In the genomic region with DNA sequence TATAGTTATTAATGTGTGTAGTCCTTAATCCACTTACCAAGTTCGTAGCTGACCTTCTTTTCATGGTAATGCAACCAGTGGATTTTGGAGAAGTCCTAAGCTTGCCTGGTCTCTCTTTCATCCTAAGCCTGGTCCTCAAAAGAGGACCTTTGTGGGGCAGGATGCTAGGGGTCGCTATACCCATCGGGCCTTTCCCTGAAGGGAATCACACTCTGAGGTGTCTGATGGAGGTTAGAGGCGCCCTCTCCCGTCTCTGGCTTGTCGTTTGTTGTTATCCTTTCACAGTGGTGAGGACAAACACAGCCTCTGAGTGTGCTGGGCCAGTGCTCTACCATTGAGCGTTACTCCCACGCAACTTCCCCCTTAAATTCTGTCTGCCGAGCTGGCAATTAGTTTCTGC, we compare ENCODE assay signal across 33 mouse cellular contexts. TPM values are rescaled to one million over a fixed set of nuclear protein-coding genes. Genes with fewer than 3 reads are reported as not detected.
DNase-seq lines count a peak whose midpoint lies in the region; ATAC-seq and TF ChIP-seq lines count a peak whose summit lies in the region.
"Had no signal": no experiment of that assay in that cellular context is flagged by ENCODE, and none has a peak within 500 bp of the region (broad histone marks: within the 10 kb centered on the region; RNA-seq: fewer than 3 reads in every experiment).

No protein-coding gene starts in this region.

- H3K4me3 ChIP-seq in kidney, postnatal 0 days (replicated peaks; ENCODE audit: low read depth, low read length): no peak overlapping the region
- H3K4me3 ChIP-seq in ES-Bruce4 (ENCODE audit: low read depth, low read length) (no peak overlapping the region), ES-E14 (ENCODE audit: insufficient read depth in 1 of 2, low read depth in 1 of 2, low read length in 2 of 2, poor library complexity in 1 of 2, severe bottlenecking in 1 of 2) (no peak overlapping the region)
- H3K4me3 ChIP-seq in thymus, adult 2 months (ENCODE audit: control insufficient read depth, insufficient read depth, low read length): no peak overlapping the region
- H3K4me3 ChIP-seq: embryonic facial prominence, embryonic 12.5 days; erythroblast, embryonic 14.5 days; forebrain, embryonic 12.5 days; hindbrain, embryonic 12.5 days; intestine, embryonic 15.5 days; limb, embryonic 10.5 days; limb, embryonic 15.5 days; midbrain, embryonic 15.5 days; neural tube, embryonic 12.5 days had no signal

- H3K36me3 ChIP-seq in kidney, postnatal 0 days (ENCODE audit: insufficient read depth, low read length): peaks cover 26% of the 10 kb centered on the region
- H3K36me3 ChIP-seq in ES-Bruce4 (ENCODE audit: control insufficient read depth, insufficient read depth, low read length, poor library complexity, severe bottlenecking): peaks cover 2% of the 10 kb centered on the region; the same call in 1 of the 2 replicates
- H3K36me3 ChIP-seq in ES-E14 (ENCODE audit: control insufficient read depth, insufficient read depth, low read length, poor library complexity, severe bottlenecking): peaks cover 7% of the 10 kb centered on the region
- H3K36me3 ChIP-seq in thymus, adult 2 months (ENCODE audit: control insufficient read depth, insufficient read depth, low read length): peaks cover 38% of the 10 kb centered on the region

- no peak for DNase-seq in kidney, postnatal 0 days (ENCODE audit: low spot score)
- no peak for DNase-seq in kidney, adult 11 months
- peak; percentile 6 for DNase-seq in ES-E14 (ENCODE audit: low read depth, low spot score)
- peak; percentile 70 for DNase-seq in brain, adult 2 months (ENCODE audit: low read depth, low spot score)
- DNase-seq in right cerebral cortex, postnatal 25 days: no peak
- DNase-seq in thymus, adult 2 months: no peak
- DNase-seq: adrenal gland, postnatal 10 days; B cell, adult 2 months; cerebellum, adult 11-12 months; cerebellum, adult 9-11 months; gastrocnemius, postnatal 25 days; heart, adult 11 months; heart, postnatal 36 days; kidney, adult 8-10 months; kidney, postnatal 10 days; lung, embryonic 14.5 days; lung, postnatal 14 days; right cerebral cortex, adult 18-20 months; right cerebral cortex, postnatal 4 days; thymus, postnatal 4 days had no signal

- no peak overlapping the region for H3K27ac ChIP-seq in kidney, postnatal 0 days
- no peak overlapping the region for H3K27ac ChIP-seq in ES-Bruce4 (ENCODE audit: insufficient read depth, low read length)
- H3K27ac ChIP-seq in ES-E14 (ENCODE audit: insufficient read depth, low read depth, low read length, poor library complexity, severe bottlenecking): no peak overlapping the region
- no peak overlapping the region for H3K27ac ChIP-seq in thymus, adult 2 months (ENCODE audit: control insufficient read depth, insufficient read depth, low read length)
- H3K27ac ChIP-seq: embryonic facial prominence, embryonic 12.5 days; forebrain, embryonic 12.5 days; hindbrain, embryonic 12.5 days; hindbrain, postnatal 0 days; intestine, embryonic 15.5 days; limb, embryonic 10.5 days; limb, embryonic 15.5 days; liver, embryonic 14.5 days; midbrain, embryonic 15.5 days; neural tube, embryonic 12.5 days had no signal

- TF ChIP-seq POLR2A in ES-Bruce4 (IDR thresholded peaks at IDR 0.05; ENCODE audit: insufficient read depth, low read length): no peak
- TF ChIP-seq POLR2A in thymus, adult 2 months (IDR thresholded peaks at IDR 0.05; ENCODE audit: control insufficient read depth, extremely low read depth, insufficient read depth, low read length, poor library complexity): no peak

- no peaks in the 10 kb centered on the region; the same call in 1 of the 2 replicates for H3K4me1 ChIP-seq in kidney, postnatal 0 days (replicated peaks; ENCODE audit: insufficient read depth, low read length)
- H3K4me1 ChIP-seq in ES-Bruce4 (ENCODE audit: control insufficient read depth, insufficient read depth, low read length) (no peaks in the 10 kb centered on the region), ES-E14 (ENCODE audit: control insufficient read depth in 2 of 2, insufficient read depth in 2 of 2, low read length in 2 of 2, poor library complexity in 1 of 2) (0 out of 4 replicates have a peak, but pooled peaks cover 0 to 2% of the 10 kb centered on the region in 2 experiments)
- H3K4me1 ChIP-seq in thymus, adult 2 months (replicated peaks; ENCODE audit: control insufficient read depth, insufficient read depth, low read length): peaks cover 2% of the 10 kb centered on the region; the same call in 1 of the 2 replicates

- no peak for TF ChIP-seq EP300 in ES-Bruce4 (IDR thresholded peaks at IDR 0.05; ENCODE audit: insufficient read depth, low read depth, low read length)

- no peak overlapping the region for H3K9ac ChIP-seq in kidney, postnatal 0 days (ENCODE audit: low read depth, low read length)
- H3K9ac ChIP-seq in ES-Bruce4 (ENCODE audit: low read depth, poor library complexity, severe bottlenecking) (no peak overlapping the region), ES-E14 (ENCODE audit: insufficient read depth, low read depth, low read length, poor library complexity, severe bottlenecking) (no peak overlapping the region)
- H3K9ac ChIP-seq: embryonic facial prominence, embryonic 12.5 days; forebrain, embryonic 12.5 days; hindbrain, embryonic 12.5 days; intestine, embryonic 15.5 days; limb, embryonic 15.5 days; liver, embryonic 14.5 days; lung, embryonic 14.5 days; midbrain, embryonic 15.5 days; neural tube, embryonic 12.5 days had no signal

- no peaks in the 10 kb centered on the region for H3K9me3 ChIP-seq in kidney, postnatal 0 days (replicated peaks; ENCODE audit: low read length)
- H3K9me3 ChIP-seq in ES-Bruce4 (replicated peaks; ENCODE audit: control insufficient read depth, insufficient read depth, low read length, poor library complexity, severe bottlenecking) (no peaks in the 10 kb centered on the region; the same call in 1 of the 2 replicates), ES-E14 (ENCODE audit: control insufficient read depth, insufficient read depth, low read depth, low read length) (no peaks in the 10 kb centered on the region)
- H3K9me3 ChIP-seq: embryonic facial prominence, embryonic 12.5 days; forebrain, embryonic 12.5 days; hindbrain, embryonic 12.5 days; intestine, embryonic 15.5 days; limb, embryonic 10.5 days; limb, embryonic 15.5 days; midbrain, embryonic 15.5 days; neural tube, embryonic 12.5 days had no signal

- H3K4me2 ChIP-seq in kidney, postnatal 0 days (ENCODE audit: low read length): no peak overlapping the region
- H3K4me2 ChIP-seq: embryonic facial prominence, embryonic 12.5 days; forebrain, embryonic 12.5 days; heart, embryonic 11.5 days; hindbrain, embryonic 12.5 days; intestine, embryonic 15.5 days; limb, embryonic 15.5 days; lung, embryonic 14.5 days; midbrain, embryonic 15.5 days; neural tube, embryonic 12.5 days had no signal

- no peak for ATAC-seq in kidney, postnatal 0 days (replicated peaks; ENCODE audit: low FRiP score, low read depth)
- ATAC-seq: hindbrain, postnatal 0 days; intestine, embryonic 15.5 days; midbrain, embryonic 15.5 days had no signal

- WGBS in kidney, postnatal 0 days: 49% methylated on average over 9 of the region's 9 CpGs
- WGBS in thymus, adult 2 months: 93% methylated on average over 9 of the region's 9 CpGs

- no peaks in the 10 kb centered on the region for H3K27me3 ChIP-seq in kidney, postnatal 0 days (ENCODE audit: insufficient read depth, low read length)
- H3K27me3 ChIP-seq in ES-Bruce4 (ENCODE audit: control insufficient read depth, insufficient read depth, low read length, poor library complexity, severe bottlenecking): no peaks in the 10 kb centered on the region
- H3K27me3 ChIP-seq in thymus, adult 2 months (ENCODE audit: control insufficient read depth, insufficient read depth, low read length): no peaks in the 10 kb centered on the region
- H3K27me3 ChIP-seq: embryonic facial prominence, embryonic 12.5 days; forebrain, embryonic 12.5 days; hindbrain, embryonic 12.5 days; intestine, embryonic 15.5 days; limb, embryonic 15.5 days; midbrain, embryonic 15.5 days; neural tube, embryonic 12.5 days had no signal

- in situ Hi-C loops in ES-E14 (cut with MboI; ENCODE audit: low sequenced_read_pairs in 2 of 2, unreplicated experiment in 2 of 2): no loop called here

- peak; percentile 18; the same call in 1 of the 2 replicates for TF ChIP-seq CTCF in kidney, postnatal 0 days (IDR thresholded peaks at IDR 0.05; ENCODE audit: low read depth)
- TF ChIP-seq CTCF in ES-Bruce4 (IDR thresholded peaks at IDR 0.05; ENCODE audit: low read depth, low read length): peak; percentile 39
- TF ChIP-seq CTCF in thymus, adult 2 months (IDR thresholded peaks at IDR 0.05; ENCODE audit: borderline replicate concordance, control insufficient read depth, extremely low read depth, insufficient read depth, low read length, poor library complexity): no peak

TF ChIP-seq in ES-E14, 5 proteins besides CTCF, POLR2A, EP300 and RAD21:
- TF ChIP-seq ZNF384 (IDR thresholded peaks at IDR 0.05; ENCODE audit: low read depth, low read length) (no peak), ZC3H11A (IDR thresholded peaks at IDR 0.05; ENCODE audit: borderline replicate concordance, low read depth, low read length) (no peak), MAFK (IDR thresholded peaks at IDR 0.05; ENCODE audit: insufficient read depth, low read depth, low read length) (no peak), HCFC1 (IDR thresholded peaks at IDR 0.05; ENCODE audit: borderline replicate concordance, insufficient read depth, low read length) (no peak), CHD2 (IDR thresholded peaks at IDR 0.05; ENCODE audit: low read depth, low read length) (no peak)

RNA-seq across cellular contexts. Expression of gene Cep135, which starts 3.4 kb away (rescaled TPM):
- 3.7 and 4.3 TPM in 2 replicates for polyA plus RNA-seq in kidney, postnatal 0 days (2015; fragmentation: Nextera tagmentation; extraction: Ambion mirVana)
- 8.4 and 10.8 TPM in 2 replicates for polyA plus RNA-seq in ES-Bruce4 (2011; ENCODE audit: insufficient read depth, insufficient read length, low read depth, missing spikeins)
- 8.8 and 9.1 TPM in 2 replicates for total RNA-seq in ES-E14 (2012; rRNA removed)
- polyA plus RNA-seq in thymus, adult 2 months (2012; rRNA removed): 2.7 and 3.6 TPM in 2 replicates

Comparison
In these comparisons a context has a peak if more than half of its experiments do, and no peak if none do; other contexts are left out.
1. DNase-seq: peak in ES-E14 (single experiment) and brain, adult 2 months (single experiment); none in kidney, postnatal 0 days (single experiment), kidney, adult 11 months (single experiment), right cerebral cortex, postnatal 25 days (single experiment) and thymus, adult 2 months (single experiment).